Mouse (Mus musculus): ENCODE results near the gene Rarb.

The Rarb gene

DNA sequence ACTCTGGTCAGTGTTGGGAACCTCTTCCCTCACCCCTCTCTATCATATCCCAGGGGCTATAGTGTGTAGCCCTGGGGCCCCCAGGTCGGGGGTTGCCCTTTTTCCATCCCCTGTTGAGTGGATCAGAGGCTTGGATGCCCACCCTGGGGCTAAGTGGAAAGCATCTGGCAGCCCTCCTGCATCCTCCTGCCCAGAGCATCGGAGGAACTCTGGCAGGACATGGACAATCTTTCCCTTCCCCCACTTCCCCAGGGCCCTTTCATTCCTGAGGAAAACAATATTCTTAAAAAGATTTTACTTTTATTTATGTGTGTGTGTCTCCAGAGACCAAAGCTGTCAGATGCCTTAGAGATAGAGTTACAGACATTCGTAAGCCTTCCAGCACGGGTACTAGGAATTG, 281.5 kb downstream of the Rarb start:
- no peak for DNase-seq (ENCODE audit: inconsistent ontology term)

- no peak for DNase-seq (ENCODE audit: inconsistent ontology term)
These were observed 290.3 kb downstream of the Rarb start for GRCm38 (mm10) chr14:16528631-16529030.

DNA sequence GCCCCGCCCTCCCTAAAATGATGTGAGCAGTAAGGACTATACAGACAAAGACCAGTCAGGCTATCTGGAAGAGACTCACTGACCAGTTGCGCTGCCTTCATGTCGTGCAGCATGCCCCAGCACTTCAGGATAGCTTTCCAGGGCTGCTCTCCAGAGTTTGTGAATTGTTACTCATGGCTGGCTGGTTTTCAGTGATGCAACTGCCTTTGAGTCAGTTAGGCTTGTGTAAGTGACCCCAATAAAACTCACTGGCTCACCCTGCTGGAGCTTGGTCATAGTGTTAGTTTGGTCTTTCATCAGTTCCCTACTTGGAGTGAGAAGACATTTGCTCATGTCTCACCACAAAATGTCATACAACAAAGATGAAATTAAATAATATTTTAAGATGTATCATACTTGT, 292.8 kb downstream of the Rarb start:
- DNase-seq (ENCODE audit: inconsistent ontology term): peak; percentile 59

DNA sequence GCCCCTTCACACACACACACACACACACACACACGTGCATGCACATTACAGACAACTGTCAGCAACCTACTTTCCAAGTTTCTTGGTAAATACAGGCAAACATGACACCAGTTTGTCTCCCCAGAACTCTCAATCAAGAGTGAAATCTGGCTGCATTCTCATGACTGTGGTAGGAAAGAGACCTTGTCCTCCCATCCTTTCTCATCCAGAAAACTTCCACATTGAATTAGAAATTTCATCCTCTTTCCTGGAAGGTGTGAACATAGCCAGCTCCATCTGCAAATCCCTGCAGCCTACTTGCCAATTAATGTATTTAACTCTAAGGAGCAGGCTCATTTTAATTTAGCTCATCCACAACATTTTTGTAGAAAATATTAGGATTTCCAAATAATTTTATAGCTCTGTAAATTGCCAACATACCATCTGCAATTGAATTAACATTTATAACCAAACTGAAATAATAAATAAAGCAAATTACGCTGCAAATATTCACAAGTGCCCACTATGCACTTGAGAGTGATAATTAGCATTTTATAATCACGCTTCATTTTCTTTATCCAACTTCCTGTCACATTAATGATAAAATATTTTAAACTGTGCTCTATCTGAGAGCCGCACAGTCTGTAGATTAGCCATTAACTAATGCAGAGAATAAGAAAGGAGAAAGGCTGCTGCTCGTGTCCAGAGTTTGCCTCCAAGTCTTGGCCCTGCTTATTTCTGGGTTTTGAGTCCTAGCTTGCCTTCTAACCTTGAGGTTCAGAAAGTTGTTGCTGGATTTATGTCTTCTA, 293.6 kb downstream of the Rarb start:
- no peak for DNase-seq (ENCODE audit: inconsistent ontology term)

GRCm38 (mm10) chr14:16522852-16523251, 296.1 kb downstream of the Rarb start:
- DNase-seq (ENCODE audit: inconsistent ontology term): no peak

- peak; percentile 76 for DNase-seq (ENCODE audit: inconsistent ontology term)
These were observed 299.3 kb downstream of the Rarb start for GRCm38 (mm10) chr14:16519588-16520167.

GRCm38 (mm10) chr14:16517958-16518357, 301.0 kb downstream of the Rarb start:
- DNase-seq (ENCODE audit: inconsistent ontology term): no peak

DNA sequence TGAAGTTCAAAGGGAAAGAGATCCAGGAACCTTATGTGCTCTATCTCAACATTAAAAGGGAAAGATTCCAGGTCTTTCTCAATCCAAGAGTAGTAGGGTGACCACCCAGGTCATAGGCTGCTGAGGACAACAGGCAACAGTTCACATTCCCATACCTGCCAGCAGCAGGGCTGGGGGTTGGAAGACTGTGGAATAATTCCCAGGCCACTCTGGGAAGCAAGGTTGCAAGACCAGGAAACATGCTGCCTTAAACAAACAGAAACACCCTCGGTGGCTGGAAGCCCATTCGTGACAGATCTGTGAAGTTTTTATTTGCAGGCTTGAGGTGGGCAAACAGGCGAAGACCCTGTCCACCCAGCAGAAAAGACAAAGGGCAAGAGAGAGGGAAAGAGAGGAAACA, 303.2 kb downstream of the Rarb start:
- DNase-seq (ENCODE audit: inconsistent ontology term): no peak

- DNase-seq (ENCODE audit: inconsistent ontology term): peak; percentile 71
These were observed 308.4 kb downstream of the Rarb start for GRCm38 (mm10) chr14:16510574-16510973.

GRCm38 (mm10) chr14:16509825-16510224, 309.1 kb downstream of the Rarb start:
- no peak for DNase-seq (ENCODE audit: inconsistent ontology term)

- no peak for DNase-seq (ENCODE audit: inconsistent ontology term)
These were observed 310.2 kb downstream of the Rarb start for GRCm38 (mm10) chr14:16508760-16509159.

GRCm38 (mm10) chr14:16497226-16497661, 321.7 kb downstream of the Rarb start:
- DNase-seq (ENCODE audit: inconsistent ontology term): no peak

- DNase-seq (ENCODE audit: inconsistent ontology term): peak; percentile 81
These were observed 335.1 kb downstream of the Rarb start for GRCm38 (mm10) chr14:16483656-16484380.

GRCm38 (mm10) chr14:16480621-16481020, 338.3 kb downstream of the Rarb start:
- no peak for DNase-seq (ENCODE audit: inconsistent ontology term)

GRCm38 (mm10) chr14:16479521-16479920, 339.4 kb downstream of the Rarb start:
- no peak for DNase-seq (ENCODE audit: inconsistent ontology term)

- no peak for DNase-seq (ENCODE audit: inconsistent ontology term)
These were observed 340.2 kb downstream of the Rarb start for GRCm38 (mm10) chr14:16478606-16479323.

DNA sequence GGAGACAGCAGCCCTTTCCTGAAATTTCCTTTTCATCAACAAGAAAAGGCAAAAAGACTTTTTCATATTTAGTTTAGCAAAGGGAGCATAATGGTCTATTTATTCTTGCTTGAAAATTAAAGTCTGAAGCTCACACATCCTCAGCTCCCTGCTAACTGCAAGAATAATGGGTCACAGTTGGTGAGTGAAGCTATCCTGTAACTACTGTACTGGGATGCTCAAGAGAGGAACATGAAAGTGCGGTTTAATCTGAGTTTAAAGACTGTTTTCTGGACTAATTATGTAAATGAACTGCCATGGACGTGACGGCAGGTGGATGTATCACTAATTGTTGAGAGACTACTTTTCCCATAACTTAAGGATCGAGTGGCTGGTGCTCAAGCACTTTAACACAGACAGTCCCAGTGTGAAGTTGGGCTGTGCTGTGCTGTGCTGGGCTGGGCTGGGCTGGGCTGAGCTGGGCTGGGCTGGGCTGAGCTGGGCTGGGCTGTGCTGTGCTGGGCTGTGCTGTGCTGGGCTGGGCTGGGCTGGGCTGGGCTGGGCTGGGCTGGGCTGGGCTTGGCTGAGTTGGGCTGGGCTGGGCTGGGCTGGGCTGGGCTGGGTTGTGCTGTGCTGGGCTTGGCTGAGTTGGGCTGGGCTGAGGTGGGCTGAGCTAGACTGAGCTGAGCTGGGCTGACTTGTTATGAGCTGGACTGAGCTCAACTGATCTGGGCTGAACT, 370.5 kb downstream of the Rarb start:
- DNase-seq (ENCODE audit: inconsistent ontology term): no peak

DNA sequence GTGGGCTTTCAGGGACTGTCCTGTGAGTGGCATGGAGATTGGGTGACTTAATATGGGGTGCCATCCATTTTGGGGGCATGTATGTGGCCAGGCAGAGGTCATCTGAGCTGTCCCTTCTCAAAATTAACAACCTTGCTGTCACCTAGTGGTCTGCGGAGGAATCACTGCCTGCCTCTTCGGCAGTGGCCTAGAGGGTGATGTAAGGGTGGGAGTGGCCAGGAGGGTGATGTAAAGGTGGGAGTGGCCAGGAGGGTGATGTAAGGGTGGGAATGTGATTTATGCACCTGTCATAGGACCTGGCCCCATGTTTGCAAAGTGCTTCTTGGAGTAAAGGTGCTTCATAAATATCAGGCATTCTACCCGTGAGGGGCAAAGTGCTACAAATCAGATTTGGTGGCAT, 371.4 kb downstream of the Rarb start:
- DNase-seq (ENCODE audit: inconsistent ontology term): no peak

DNA sequence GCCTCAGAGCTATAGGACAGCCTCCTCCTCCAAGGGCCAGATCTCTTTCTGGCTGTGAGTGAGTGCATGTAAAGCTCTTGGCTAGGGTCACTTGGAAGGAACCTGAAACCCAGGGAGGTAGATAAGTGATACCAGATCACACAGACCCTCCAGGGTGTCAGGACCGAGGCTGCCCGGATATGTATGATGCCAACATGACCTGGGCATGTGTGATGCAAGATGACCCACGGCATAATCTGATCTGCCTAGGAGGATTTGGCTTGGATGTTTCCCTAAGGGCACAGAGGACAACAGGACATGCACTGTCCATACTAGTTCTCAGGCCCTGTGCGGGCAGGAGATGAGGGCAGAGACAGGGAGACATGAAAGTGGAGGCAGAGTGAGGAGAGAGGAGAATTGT, 374.1 kb downstream of the Rarb start:
- no peak for DNase-seq (ENCODE audit: inconsistent ontology term)

- peak; percentile 59 for DNase-seq (ENCODE audit: inconsistent ontology term)
These were observed 379.4 kb downstream of the Rarb start for GRCm38 (mm10) chr14:16439385-16440126.

- no peak for DNase-seq (ENCODE audit: inconsistent ontology term)
These were observed 381.6 kb downstream of the Rarb start for GRCm38 (mm10) chr14:16437386-16437785.

Data from Muller cell, postnatal 12 days (primary cell).